Mouse (Mus musculus) myocyte (in vitro differentiated cells): ENCODE data around the gene Polr1d. TPM values are rescaled to one million over a fixed set of nuclear protein-coding genes. Genes with fewer than 3 reads are reported as not detected.

Experiments
- H3K27me3 ChIP-seq: one replicate; pipeline ENCODE4 v1.6.1; 2011; ENCODE audit not compliant: control insufficient read depth, insufficient read depth, insufficient read length
- H3K36me3 ChIP-seq: one replicate; pipeline ENCODE4 v1.6.1; 2011; ENCODE audit not compliant: control insufficient read depth, insufficient read depth
- H3K4me2 ChIP-seq: one replicate; pipeline ENCODE4 v1.6.1; 2011; ENCODE audit warnings: low read depth, control low read depth
- H3K4me3 ChIP-seq: one replicate; pipeline ENCODE4 v1.5.1; 2011; ENCODE audit warnings: mild to moderate bottlenecking, control low read depth, moderate library complexity
- H3K79me2 ChIP-seq: one replicate; pipeline ENCODE4 v1.6.1; 2011; ENCODE audit not compliant: control insufficient read depth, insufficient read depth
- H3ac ChIP-seq: one replicate; pipeline ENCODE4 v1.6.1; 2011; ENCODE audit not compliant: control insufficient read depth, insufficient read length
- MAX ChIP-seq: IDR thresholded peaks from one replicate; pipeline ENCODE4 v1.6.1; 2011; ENCODE audit warnings: low read depth, mild to moderate bottlenecking, control low read depth
- MYOD1 ChIP-seq, 3 experiments: IDR thresholded peaks; one replicate each; pipeline ENCODE4 v1.6.1; 2011; ENCODE audit warnings: control low read depth in 2 of 3, low read depth in 2 of 3, mild to moderate bottlenecking in 2 of 3, moderate library complexity in 1 of 3; ENCODE audit not compliant: insufficient read length in 2 of 3, control insufficient read depth in 1 of 3
- POLR2AphosphoS2 ChIP-seq: IDR thresholded peaks from one replicate; pipeline ENCODE4 v1.6.1; 2011; ENCODE audit warnings: low read depth, control low read depth; ENCODE audit not compliant: insufficient read length
- SRF ChIP-seq: IDR thresholded peaks from one replicate; pipeline ENCODE4 v1.6.1; 2011; ENCODE audit warnings: low read depth; ENCODE audit not compliant: control insufficient read depth, insufficient read length
- TCF3 ChIP-seq: IDR thresholded peaks from one replicate; pipeline ENCODE4 v1.6.1; 2011; ENCODE audit warnings: low read depth, control low read depth; ENCODE audit not compliant: insufficient read length
- polyA plus RNA-seq: library from polyadenylated mRNA; unstranded; fragments of >200 nt; fragmentation: generic; extraction: Trizol; gene quantifications from one replicate; pipeline ENCODE4 v1.2.1, GENCODE M21; 2012; ENCODE audit warnings: missing spikeins

Gene Polr1d
- polyA plus RNA-seq, 1 experiment = 92.4 TPM

DNA sequence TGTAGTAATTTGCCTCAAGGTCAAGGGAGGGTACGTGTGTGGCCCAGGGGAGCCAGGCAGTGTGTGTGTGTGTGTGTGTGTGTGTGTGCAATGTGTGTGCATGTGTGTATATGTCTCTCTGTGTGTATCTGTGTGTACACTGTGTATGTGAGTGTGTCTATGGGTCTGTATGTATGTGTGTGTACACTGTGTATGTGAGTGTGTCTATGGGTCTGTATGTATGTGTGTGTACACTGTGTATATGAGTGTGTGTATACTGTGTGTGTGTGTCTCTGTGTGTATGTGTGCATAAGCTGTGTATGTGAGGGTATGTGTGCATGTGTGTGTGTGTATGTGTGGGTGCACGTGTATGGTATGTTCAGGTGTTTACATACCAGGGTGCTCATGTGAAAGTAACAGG lies 82.9 kb downstream of the Polr1d start:
- TF ChIP-seq TCF3 = no peak
- TF ChIP-seq MAX = no peak
- TF ChIP-seq POLR2AphosphoS2 = no peak
- TF ChIP-seq SRF = no peak
- no peak for TF ChIP-seq MYOD1 (IDR thresholded peaks at IDR 0.05; ENCODE audit: control insufficient read depth in 1 of 3, insufficient read length in 2 of 3, low read depth in 2 of 3)

More for the DNA sequence above, 82.9 kb downstream of the Polr1d start:
- no peaks in the 10 kb centered on the region for H3K79me2 ChIP-seq
- no peak overlapping the region for H3K4me2 ChIP-seq
- no peaks in the 10 kb centered on the region for H3K27me3 ChIP-seq
- H3K36me3 ChIP-seq = no peaks in the 10 kb centered on the region
- H3K4me3 ChIP-seq = no peak overlapping the region
- H3ac ChIP-seq = no peak overlapping the region

Other genes starting within 250 kb of the Polr1d start
- 519 TPM for gene Rpl21, start 244.2 kb upstream of the Polr1d start, polyA plus RNA-seq
- 1.3 TPM for gene Rasl11a, start 232.0 kb upstream of the Polr1d start, polyA plus RNA-seq
- 49.9 TPM for gene Gtf3a, start 128.4 kb upstream of the Polr1d start, polyA plus RNA-seq
- gene Mtif3, start 113.2 kb upstream of the Polr1d start, polyA plus RNA-seq = 23.7 TPM
- 2.2 TPM for gene Lnx2, start 464 bp upstream of the Polr1d start, polyA plus RNA-seq
- gene Gsx1, start 111.6 kb downstream of the Polr1d start, polyA plus RNA-seq = not detected
- gene Pdx1, start 192.9 kb downstream of the Polr1d start, polyA plus RNA-seq = not detected
- not detected for gene Cdx2, start 230.2 kb downstream of the Polr1d start, polyA plus RNA-seq
- gene Urad, start 245.4 kb downstream of the Polr1d start, polyA plus RNA-seq = not detected